Mouse (Mus musculus): ENCODE data around the gene Gm28047. TPM values are rescaled to one million over a fixed set of nuclear protein-coding genes. Genes with fewer than 3 reads are reported as not detected.

The Gm28047 gene
- polyA plus RNA-seq, 1 experiment from 2014 or later: not detected

- H3K9me3 ChIP-seq: no peaks in the 10 kb centered on the region
- no peak overlapping the region for H3K4me2 ChIP-seq
- H3K4me1 ChIP-seq: peaks cover 6% of the 10 kb centered on the region
- peaks cover 13% of the 10 kb centered on the region; the same call in 1 of the 2 replicates for H3K36me3 ChIP-seq
- no peak overlapping the region for H3K4me3 ChIP-seq
- 45% methylated on average over 1 of the region's 1 CpGs for WGBS
- no peak overlapping the region for H3K27ac ChIP-seq
- H3K27me3 ChIP-seq: no peaks in the 10 kb centered on the region
- no peak overlapping the region for H3K9ac ChIP-seq
- no peak for ATAC-seq (ENCODE audit: insufficient number of reproducible peaks, insufficient read depth, low FRiP score, low TSS enrichment, low read depth)
Observed at GRCm38 (mm10) chr15:102581205-102581604, 43.7 kb downstream of the Gm28047 start.

DNA sequence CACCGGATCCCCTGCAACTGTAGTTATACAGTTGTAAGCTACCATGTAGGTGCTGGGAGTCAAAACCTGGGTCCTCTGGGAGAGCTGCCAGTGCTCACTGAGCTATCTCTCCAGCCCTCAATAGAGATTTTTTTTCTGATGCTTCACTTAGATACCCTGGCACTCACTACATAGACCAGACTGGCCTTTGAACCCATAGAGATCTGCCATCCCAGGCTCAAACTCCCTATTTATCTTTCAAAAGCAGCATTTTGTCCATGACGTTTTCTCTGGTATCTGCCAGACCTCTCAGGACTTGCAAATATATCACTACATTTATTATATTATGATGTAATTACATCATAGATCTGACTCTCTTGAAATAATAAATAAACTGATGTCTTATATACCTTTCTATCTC is 46.5 kb downstream of the Gm28047 start:
- no peak overlapping the region for H3K4me3 ChIP-seq
- H3K9ac ChIP-seq: no peak overlapping the region
- no peaks in the 10 kb centered on the region for H3K27me3 ChIP-seq
- no peak overlapping the region for H3K4me2 ChIP-seq
- WGBS: 86% methylated on average over 2 of the region's 2 CpGs
- no peaks in the 10 kb centered on the region for H3K9me3 ChIP-seq
- no peak for ATAC-seq (ENCODE audit: insufficient number of reproducible peaks, insufficient read depth, low FRiP score, low TSS enrichment, low read depth)
- no peak overlapping the region for H3K27ac ChIP-seq
- H3K36me3 ChIP-seq: peaks cover 21% of the 10 kb centered on the region; the same call in 1 of the 2 replicates
- H3K4me1 ChIP-seq: no peaks in the 10 kb centered on the region

DNA sequence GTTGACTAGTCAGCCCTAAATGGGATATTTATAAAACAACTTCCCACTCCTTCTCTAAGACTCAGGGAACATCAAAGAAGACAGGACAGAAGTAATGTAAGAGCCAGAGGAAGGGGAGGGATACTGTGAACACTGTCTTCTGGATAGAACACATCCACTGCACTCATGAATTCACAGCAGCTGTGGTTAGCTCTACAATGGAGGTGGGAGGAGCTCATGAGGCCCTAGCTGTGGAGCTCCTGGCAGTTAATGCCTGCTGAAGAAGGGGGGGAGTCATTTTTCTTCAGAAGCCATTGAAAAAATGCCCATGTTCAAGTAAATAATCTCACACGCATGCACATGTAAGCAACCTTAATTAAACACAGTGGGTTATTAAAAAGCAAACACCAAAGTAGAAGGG is 47.9 kb downstream of the Gm28047 start:
- WGBS: 79% methylated on average over 1 of the region's 1 CpGs
- no peak overlapping the region for H3K4me3 ChIP-seq
- no peaks in the 10 kb centered on the region for H3K4me1 ChIP-seq
- ATAC-seq (ENCODE audit: insufficient number of reproducible peaks, insufficient read depth, low FRiP score, low TSS enrichment, low read depth): no peak
- H3K36me3 ChIP-seq: peaks cover 21% of the 10 kb centered on the region; the same call in 1 of the 2 replicates
- H3K27ac ChIP-seq: no peak overlapping the region
- no peak overlapping the region for H3K4me2 ChIP-seq
- no peaks in the 10 kb centered on the region for H3K9me3 ChIP-seq
- no peaks in the 10 kb centered on the region for H3K27me3 ChIP-seq
- H3K9ac ChIP-seq: no peak overlapping the region

- Histone ChIP-seq H3K36me3 (0 out of 2 replicates have a peak, but pooled peaks cover 14% of the 10 kb centered on the region), H3K27ac (no peak overlapping the region), H3K27me3 (no peaks in the 10 kb centered on the region), H3K9me3 (no peaks in the 10 kb centered on the region), H3K4me1 (no peaks in the 10 kb centered on the region), H3K4me2 (no peak overlapping the region), H3K4me3 (no peak overlapping the region), H3K9ac (no peak overlapping the region)
- no peak for ATAC-seq (ENCODE audit: insufficient number of reproducible peaks, insufficient read depth, low FRiP score, low TSS enrichment, low read depth)
- 82% methylated on average over 3 of the region's 3 CpGs for WGBS
Observed at GRCm38 (mm10) chr15:102572081-102572480, 52.8 kb downstream of the Gm28047 start.

GRCm38 (mm10) chr15:102567849-102568248 is 57.0 kb downstream of the Gm28047 start:
- Histone ChIP-seq H3K36me3 (peaks cover 12% of the 10 kb centered on the region), H3K27me3 (no peaks in the 10 kb centered on the region), H3K9me3 (no peaks in the 10 kb centered on the region), H3K4me1 (no peaks in the 10 kb centered on the region), H3K4me3 (no peak overlapping the region), H3K9ac (no peak overlapping the region), H3K27ac (no peak overlapping the region), H3K4me2 (no peak overlapping the region)
- ATAC-seq (ENCODE audit: insufficient number of reproducible peaks, insufficient read depth, low FRiP score, low TSS enrichment, low read depth): no peak
- 91% methylated on average over 2 of the region's 2 CpGs for WGBS

DNA sequence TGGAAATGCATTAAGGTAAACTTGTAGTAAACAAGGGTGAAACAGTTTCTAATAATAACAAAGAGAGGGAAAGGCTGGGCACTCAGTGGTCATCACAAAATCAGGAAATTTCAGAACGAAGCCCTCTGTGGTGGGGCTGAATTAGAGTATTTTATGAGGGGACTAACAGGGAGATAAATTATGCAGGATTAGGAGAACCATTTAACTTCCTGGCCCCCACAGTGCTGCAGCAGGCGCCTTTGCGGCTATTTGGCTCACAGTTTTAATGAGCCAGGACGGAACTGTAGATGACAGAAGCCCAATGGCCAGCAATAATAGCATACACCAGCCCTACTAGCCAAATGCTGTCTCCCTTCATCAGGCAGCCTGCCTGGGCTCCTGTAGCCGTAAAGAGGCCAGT is 61.2 kb downstream of the Gm28047 start:
- Histone ChIP-seq H3K9me3 (no peaks in the 10 kb centered on the region), H3K9ac (no peak overlapping the region), H3K4me2 (no peak overlapping the region), H3K27me3 (no peaks in the 10 kb centered on the region), H3K27ac (no peak overlapping the region), H3K4me3 (no peak overlapping the region), H3K36me3 (peaks cover 26% of the 10 kb centered on the region), H3K4me1 (no peaks in the 10 kb centered on the region)
- no peak for ATAC-seq (ENCODE audit: insufficient number of reproducible peaks, insufficient read depth, low FRiP score, low TSS enrichment, low read depth)
- 91% methylated on average over 5 of the region's 5 CpGs for WGBS

GRCm38 (mm10) chr15:102563061-102563460 is 61.8 kb downstream of the Gm28047 start:
- Histone ChIP-seq H3K9me3 (no peaks in the 10 kb centered on the region), H3K9ac (no peak overlapping the region), H3K4me2 (no peak overlapping the region), H3K27ac (no peak overlapping the region), H3K27me3 (no peaks in the 10 kb centered on the region), H3K4me3 (no peak overlapping the region), H3K36me3 (peaks cover 26% of the 10 kb centered on the region), H3K4me1 (no peaks in the 10 kb centered on the region)
- ATAC-seq (ENCODE audit: insufficient number of reproducible peaks, insufficient read depth, low FRiP score, low TSS enrichment, low read depth): no peak
- 64% methylated on average over 3 of the region's 3 CpGs for WGBS

GRCm38 (mm10) chr15:102562491-102562890 is 62.4 kb downstream of the Gm28047 start:
- Histone ChIP-seq H3K27me3 (no peaks in the 10 kb centered on the region), H3K27ac (no peak overlapping the region), H3K4me3 (no peak overlapping the region), H3K4me1 (no peaks in the 10 kb centered on the region), H3K4me2 (no peak overlapping the region), H3K36me3 (peaks cover 26% of the 10 kb centered on the region), H3K9me3 (no peaks in the 10 kb centered on the region), H3K9ac (no peak overlapping the region)
- 89% methylated on average over 1 of the region's 1 CpGs for WGBS
- no peak for ATAC-seq (ENCODE audit: insufficient number of reproducible peaks, insufficient read depth, low FRiP score, low TSS enrichment, low read depth)

DNA sequence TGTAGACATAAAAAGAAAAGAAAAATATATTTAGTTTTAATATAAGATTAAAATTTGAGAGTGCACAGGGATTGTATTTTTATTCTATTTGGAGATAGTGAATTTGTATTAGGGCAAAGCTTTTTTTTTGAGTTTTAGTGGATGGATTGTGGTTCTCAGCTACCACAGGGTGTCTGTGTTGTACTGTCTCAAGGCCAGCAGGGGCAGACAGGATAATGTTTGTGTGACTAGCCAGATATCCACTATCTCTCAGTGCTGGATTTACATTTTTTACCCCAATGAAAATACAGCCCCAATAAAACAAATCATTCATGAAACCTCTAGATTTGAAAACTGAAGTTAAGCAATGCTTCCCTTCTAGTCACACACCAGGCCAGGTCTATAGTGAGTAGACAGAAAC is 67.3 kb downstream of the Gm28047 start:
- ATAC-seq (ENCODE audit: insufficient number of reproducible peaks, insufficient read depth, low FRiP score, low TSS enrichment, low read depth): no peak
- H3K36me3 ChIP-seq: peaks cover 57% of the 10 kb centered on the region
- no peaks in the 10 kb centered on the region for H3K9me3 ChIP-seq
- H3K9ac ChIP-seq: no peak overlapping the region
- H3K4me3 ChIP-seq: no peak overlapping the region
- H3K27me3 ChIP-seq: no peaks in the 10 kb centered on the region
- no peaks in the 10 kb centered on the region for H3K4me1 ChIP-seq
- H3K27ac ChIP-seq: no peak overlapping the region
- no peak overlapping the region for H3K4me2 ChIP-seq

DNA sequence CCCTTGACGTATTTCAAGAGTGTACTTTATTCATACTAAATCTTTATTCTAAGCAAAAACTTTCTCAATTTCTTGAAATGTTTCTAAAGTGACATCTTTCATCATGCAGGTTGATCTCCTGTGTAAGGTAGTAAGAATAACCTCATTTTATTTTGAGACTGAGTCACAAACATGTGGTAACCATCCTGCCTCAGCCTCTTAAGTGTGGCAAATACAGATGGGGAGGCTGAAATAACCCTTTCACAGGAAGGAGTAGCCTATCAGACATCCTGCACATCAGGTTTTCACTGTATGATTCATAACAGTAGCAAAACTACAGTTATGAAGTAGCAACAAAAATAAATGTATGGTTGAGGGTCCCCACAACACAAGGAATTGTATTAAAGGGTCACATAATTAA is 69.3 kb downstream of the Gm28047 start:
- no peak overlapping the region for H3K4me3 ChIP-seq
- no peaks in the 10 kb centered on the region for H3K9me3 ChIP-seq
- no peak for ATAC-seq (ENCODE audit: insufficient number of reproducible peaks, insufficient read depth, low FRiP score, low TSS enrichment, low read depth)
- H3K4me1 ChIP-seq: no peaks in the 10 kb centered on the region
- H3K27me3 ChIP-seq: no peaks in the 10 kb centered on the region
- WGBS: 97% methylated on average over 1 of the region's 1 CpGs
- H3K4me2 ChIP-seq: no peak overlapping the region
- peaks cover 67% of the 10 kb centered on the region for H3K36me3 ChIP-seq
- H3K9ac ChIP-seq: no peak overlapping the region
- H3K27ac ChIP-seq: no peak overlapping the region

- no peaks in the 10 kb centered on the region for H3K27me3 ChIP-seq
- no peaks in the 10 kb centered on the region for H3K4me1 ChIP-seq
- H3K4me3 ChIP-seq: no peak overlapping the region
- H3K27ac ChIP-seq: no peak overlapping the region
- 95% methylated on average over 5 of the region's 5 CpGs for WGBS
- H3K9me3 ChIP-seq: no peaks in the 10 kb centered on the region
- H3K4me2 ChIP-seq: no peak overlapping the region
- peaks cover 77% of the 10 kb centered on the region for H3K36me3 ChIP-seq
- ATAC-seq (ENCODE audit: insufficient number of reproducible peaks, insufficient read depth, low FRiP score, low TSS enrichment, low read depth): no peak
- no peak overlapping the region for H3K9ac ChIP-seq
Observed at GRCm38 (mm10) chr15:102552599-102552998, 72.3 kb downstream of the Gm28047 start.

DNA sequence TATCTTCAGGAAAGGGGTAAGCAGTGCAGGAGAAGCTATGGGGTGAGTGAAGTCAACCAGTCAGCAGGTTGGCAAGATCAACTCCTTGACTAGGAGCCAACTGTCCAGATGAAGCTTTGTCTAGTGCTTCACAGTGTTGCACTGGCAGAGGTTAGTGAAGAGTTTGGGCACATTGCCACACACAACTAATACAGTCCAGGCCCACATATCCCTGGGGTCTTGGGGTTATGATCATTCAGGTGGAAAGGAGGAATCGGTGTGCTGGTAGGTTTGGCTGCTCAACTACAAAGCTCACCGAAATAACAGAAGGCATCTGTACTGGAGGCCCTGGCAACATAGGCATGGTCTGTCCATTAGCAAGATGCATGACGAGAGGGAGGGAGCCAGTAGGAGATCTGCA is 77.4 kb downstream of the Gm28047 start:
- ATAC-seq (ENCODE audit: insufficient number of reproducible peaks, insufficient read depth, low FRiP score, low TSS enrichment, low read depth): no peak
- Histone ChIP-seq H3K36me3 (peaks cover 77% of the 10 kb centered on the region), H3K4me1 (no peaks in the 10 kb centered on the region), H3K9ac (no peak overlapping the region), H3K4me2 (no peak overlapping the region), H3K4me3 (no peak overlapping the region), H3K27me3 (no peaks in the 10 kb centered on the region), H3K9me3 (no peaks in the 10 kb centered on the region), H3K27ac (no peak overlapping the region)
- WGBS: 91% methylated on average over 3 of the region's 3 CpGs
